ENCODE assay signal across 22 mouse cellular contexts in genomic region chr5:27304115-27304514, GRCm38 (mm10).
DNase-seq lines count a peak whose midpoint lies in the region; ATAC-seq and TF ChIP-seq lines count a peak whose summit lies in the region.
"Had no signal": no experiment of that assay in that cellular context is flagged by ENCODE, and none has a peak within 500 bp of the region (broad histone marks: within the 10 kb centered on the region; RNA-seq: fewer than 3 reads in every experiment).

No protein-coding gene starts in this region.

- H3K9ac ChIP-seq in lung, postnatal 0 days (replicated peaks; ENCODE audit: low read depth): no peak overlapping the region
- no peak overlapping the region for H3K9ac ChIP-seq in intestine, postnatal 0 days (ENCODE audit: low read depth, low read length)
- H3K9ac ChIP-seq: liver, postnatal 0 days; midbrain, embryonic 13.5 days; stomach, embryonic 15.5 days had no signal

- no peak overlapping the region for H3K27ac ChIP-seq in lung, postnatal 0 days (ENCODE audit: low read length)
- H3K27ac ChIP-seq in intestine, postnatal 0 days (ENCODE audit: low read depth, low read length): no peak overlapping the region
- H3K27ac ChIP-seq in heart, embryonic 10.5 days: no peak overlapping the region
- H3K27ac ChIP-seq: forebrain, embryonic 10.5 days; hindbrain, embryonic 10.5 days; limb, embryonic 10.5 days; midbrain, embryonic 13.5 days; stomach, embryonic 15.5 days had no signal

- H3K4me1 ChIP-seq in lung, postnatal 0 days (ENCODE audit: insufficient read depth, low read depth, low read length): no peaks in the 10 kb centered on the region
- H3K4me1 ChIP-seq in intestine, postnatal 0 days (replicated peaks; ENCODE audit: control insufficient read depth, insufficient read depth, low read length): no peaks in the 10 kb centered on the region
- no peaks in the 10 kb centered on the region for H3K4me1 ChIP-seq in heart, embryonic 10.5 days
- H3K4me1 ChIP-seq: stomach, embryonic 15.5 days had no signal

- no peaks in the 10 kb centered on the region for H3K36me3 ChIP-seq in lung, postnatal 0 days (ENCODE audit: insufficient read depth, low read length)
- no peaks in the 10 kb centered on the region for H3K36me3 ChIP-seq in intestine, postnatal 0 days (ENCODE audit: control insufficient read depth, insufficient read depth)
- H3K36me3 ChIP-seq in heart, embryonic 10.5 days: no peaks in the 10 kb centered on the region
- H3K36me3 ChIP-seq: forebrain, embryonic 10.5 days; hindbrain, embryonic 10.5 days; limb, embryonic 10.5 days; midbrain, embryonic 13.5 days; stomach, embryonic 15.5 days had no signal

- peak; percentile 0 to 5 for DNase-seq in lung, adult 18-20 months
- DNase-seq in lung, postnatal 0 days (ENCODE audit: low spot score): no peak
- DNase-seq in CD8-positive naive resting alpha-beta T cell, adult 2 months (ENCODE audit: low read depth in 2 of 2, low spot score in 2 of 2): peak; percentile 43 to 46
- peak; percentile 22 for DNase-seq in thymus, postnatal 25 days
- DNase-seq in testis, postnatal 10 days (ENCODE audit: low spot score): no peak
- DNase-seq in heart, embryonic 10.5 days (ENCODE audit: low spot score): no peak
- DNase-seq: adrenal gland, postnatal 10 days; cerebellum, adult 18-20 months; cerebellum, postnatal 25 days; gastrocnemius, postnatal 25 days; kidney, adult 9 months; kidney, postnatal 36 days; liver, postnatal 0 days; right cerebral cortex, postnatal 14 days; spleen, adult 18-20 months had no signal

- no peak for TF ChIP-seq CTCF in lung, postnatal 0 days (IDR thresholded peaks at IDR 0.05)
- TF ChIP-seq CTCF in intestine, postnatal 0 days (IDR thresholded peaks at IDR 0.05; ENCODE audit: low read depth): no peak

- no peak overlapping the region for H3K4me2 ChIP-seq in lung, postnatal 0 days (replicated peaks; ENCODE audit: low read depth, low read length)
- no peak overlapping the region for H3K4me2 ChIP-seq in intestine, postnatal 0 days (replicated peaks; ENCODE audit: low read depth)
- H3K4me2 ChIP-seq: midbrain, embryonic 13.5 days; stomach, embryonic 15.5 days had no signal

- H3K4me3 ChIP-seq in lung, postnatal 0 days (ENCODE audit: low read depth, low read length): no peak overlapping the region
- H3K4me3 ChIP-seq in intestine, postnatal 0 days (ENCODE audit: low read depth, low read length): no peak overlapping the region
- H3K4me3 ChIP-seq in heart, embryonic 10.5 days: no peak overlapping the region
- H3K4me3 ChIP-seq: forebrain, embryonic 10.5 days; hindbrain, embryonic 10.5 days; limb, embryonic 10.5 days; midbrain, embryonic 13.5 days; stomach, embryonic 15.5 days had no signal

- no peak for TF ChIP-seq EP300 in lung, postnatal 0 days (IDR thresholded peaks at IDR 0.05)

- H3K27me3 ChIP-seq in lung, postnatal 0 days (replicated peaks; ENCODE audit: insufficient read depth, low read length): no peaks in the 10 kb centered on the region
- no peaks in the 10 kb centered on the region for H3K27me3 ChIP-seq in intestine, postnatal 0 days (replicated peaks; ENCODE audit: control insufficient read depth, insufficient read depth, low read length)
- H3K27me3 ChIP-seq in heart, embryonic 10.5 days (ENCODE audit: insufficient read depth, poor library complexity, severe bottlenecking): no peaks in the 10 kb centered on the region
- H3K27me3 ChIP-seq: midbrain, embryonic 13.5 days; stomach, embryonic 15.5 days had no signal

- no peak for ATAC-seq in lung, postnatal 0 days
- peak; percentile 34 for ATAC-seq in megakaryocyte progenitor cell, adult 5-6 weeks (replicated peaks; ENCODE audit: poor library complexity)
- no peak for ATAC-seq in intestine, postnatal 0 days
- ATAC-seq: liver, postnatal 0 days; midbrain, embryonic 13.5 days had no signal

- H3K9me3 ChIP-seq in lung, postnatal 0 days (ENCODE audit: low read length): no peaks in the 10 kb centered on the region
- no peaks in the 10 kb centered on the region for H3K9me3 ChIP-seq in intestine, postnatal 0 days (ENCODE audit: control insufficient read depth)
- H3K9me3 ChIP-seq in heart, embryonic 10.5 days: no peaks in the 10 kb centered on the region
- H3K9me3 ChIP-seq: forebrain, embryonic 10.5 days; hindbrain, embryonic 10.5 days; limb, embryonic 10.5 days; midbrain, embryonic 13.5 days; stomach, embryonic 15.5 days had no signal

- WGBS in lung, postnatal 0 days: 49% methylated on average over 2 of the region's 2 CpGs
- WGBS in intestine, postnatal 0 days: 58% methylated on average over 2 of the region's 2 CpGs
- WGBS in heart, embryonic 10.5 days: 64% methylated on average over 2 of the region's 2 CpGs

Comparison
In these comparisons a context has a peak if more than half of its experiments do, and no peak if none do; other contexts are left out.
1. DNase-seq: peak in lung, adult 18-20 months (2 of 2), CD8-positive naive resting alpha-beta T cell, adult 2 months (2 of 2) and thymus, postnatal 25 days (single experiment); none in lung, postnatal 0 days (single experiment), testis, postnatal 10 days (single experiment) and heart, embryonic 10.5 days (single experiment).